Mouse (Mus musculus) gastrocnemius, adult 2 months (tissue): Measurements from ENCODE around the gene Adgrv1. TPM values are rescaled to one million over a fixed set of nuclear protein-coding genes. Genes with fewer than 3 reads are reported as not detected.

ENCODE experiments used
- DNase-seq: peaks from one replicate; pipeline ENCODE4 v3.0.0; 2022
- H3K27ac ChIP-seq: fragments of 200-600 bp; 2 replicates; pipeline ENCODE4 v1.8.1; 2022; ENCODE audit warnings: mild to moderate bottlenecking
- H3K4me3 ChIP-seq: fragments of 200-600 bp; 2 replicates; pipeline ENCODE4 v1.8.1; 2022; ENCODE audit warnings: mild to moderate bottlenecking, moderate library complexity
- CTCF ChIP-seq: fragments of 200-600 bp; IDR thresholded peaks from 2 replicates; pipeline ENCODE4 v1.8.1; 2022; ENCODE audit warnings: antibody characterized with exemption, mild to moderate bottlenecking, moderate library complexity
- intact Hi-C: fragments of 180-260 bp; cut with DNase I; formaldehyde crosslinking; loops from one replicate; pipeline ENCODE4 v1.15.1; 2025
- total RNA-seq, 2 experiments: library from RNA; stranded (reverse); gene quantifications; 2 replicates each; pipeline ENCODE4 v1.2.3; 2021

Adgrv1 gene
- total RNA-seq, 2 experiments from 2014 or later, result not detected

GRCm38 (mm10) chr13:81370196-81370595, 262.8 kb downstream of the Adgrv1 start:
- DNase-seq, result no peak
- Histone ChIP-seq H3K27ac (no peak overlapping the region), H3K4me3 (no peak overlapping the region)
- no peak for TF ChIP-seq CTCF
- intact Hi-C loops, result loop anchor here (1.0 kb wide), 1 partner anchor 508 kb away; no protein-coding TSS in a partner anchor

- Histone ChIP-seq H3K27ac (no peak overlapping the region), H3K4me3 (no peak overlapping the region)
- peak; percentile 81 for TF ChIP-seq CTCF
- no peak for DNase-seq
- intact Hi-C loops, result loop anchor here (5.0 kb wide), 2 partner anchors 212 to 487 kb away; partner anchors contain the start of gene Arrdc3
Observed at GRCm38 (mm10) chr13:81369564-81369963, 263.4 kb downstream of the Adgrv1 start.

DNA sequence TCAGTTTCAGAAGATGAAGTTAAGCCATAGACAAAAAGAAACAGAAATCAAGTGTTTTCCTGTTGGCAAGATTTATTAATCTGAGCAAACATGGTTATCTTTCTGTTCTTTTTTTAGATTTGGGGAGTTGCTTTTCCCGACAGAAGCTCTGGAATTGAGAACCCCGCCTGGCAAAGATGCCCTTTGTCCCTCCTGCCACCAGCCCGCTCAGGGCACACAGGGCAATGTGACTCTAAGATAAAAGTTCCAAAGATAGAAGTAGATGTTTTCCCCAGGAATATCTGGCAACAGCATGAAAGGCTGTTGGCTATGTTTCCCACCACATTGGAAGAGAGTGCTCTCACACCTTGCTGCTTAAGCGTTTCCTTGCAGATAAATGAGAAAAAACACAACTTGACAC, 264.0 kb downstream of the Adgrv1 start:
- no peak for TF ChIP-seq CTCF
- Histone ChIP-seq H3K4me3 (no peak overlapping the region), H3K27ac (no peak overlapping the region)
- no peak for DNase-seq
- intact Hi-C loops, result loop anchor here (5.0 kb wide), 2 partner anchors 212 to 487 kb away; partner anchors contain the start of gene Arrdc3

- no peak for TF ChIP-seq CTCF
- H3K4me3 ChIP-seq, result no peak overlapping the region
- intact Hi-C loops, result loop anchor here (5.0 kb wide), 2 partner anchors 211 to 486 kb away; partner anchors contain the start of gene Arrdc3
- DNase-seq, result no peak
- no peak overlapping the region for H3K27ac ChIP-seq
Observed at GRCm38 (mm10) chr13:81367681-81368376, 265.1 kb downstream of the Adgrv1 start.

DNA sequence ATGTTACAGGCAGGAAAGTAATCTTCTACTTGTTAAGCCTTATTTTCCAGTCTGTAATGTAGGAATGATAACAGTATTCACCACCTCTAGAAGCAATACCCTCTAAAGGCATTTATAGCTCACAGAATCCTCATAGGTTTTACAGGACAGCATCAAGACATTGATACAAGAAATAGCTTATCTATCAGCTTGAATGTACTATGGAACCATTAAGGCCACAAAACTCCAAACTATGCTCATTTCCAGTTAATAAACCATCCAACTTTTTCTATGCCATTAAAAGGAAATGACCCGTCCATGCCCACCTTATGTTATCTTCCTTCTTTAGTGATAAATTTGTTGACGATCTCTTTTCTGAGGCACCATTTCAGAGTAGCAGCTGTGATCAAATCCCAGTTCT, 272.6 kb downstream of the Adgrv1 start:
- TF ChIP-seq CTCF, result no peak
- intact Hi-C loops, result no loop called here

GRCm38 (mm10) chr13:81358766-81359165, 274.2 kb downstream of the Adgrv1 start:
- H3K27ac ChIP-seq, result peak overlapping the region; percentile 46
- DNase-seq, result no peak
- TF ChIP-seq CTCF, result no peak
- no peak overlapping the region for H3K4me3 ChIP-seq
- intact Hi-C loops, result no loop called here

More for the DNA sequence above, 272.6 kb downstream of the Adgrv1 start:
- DNase-seq, result no peak
- Histone ChIP-seq H3K4me3 (no peak overlapping the region), H3K27ac (no peak overlapping the region)

DNA sequence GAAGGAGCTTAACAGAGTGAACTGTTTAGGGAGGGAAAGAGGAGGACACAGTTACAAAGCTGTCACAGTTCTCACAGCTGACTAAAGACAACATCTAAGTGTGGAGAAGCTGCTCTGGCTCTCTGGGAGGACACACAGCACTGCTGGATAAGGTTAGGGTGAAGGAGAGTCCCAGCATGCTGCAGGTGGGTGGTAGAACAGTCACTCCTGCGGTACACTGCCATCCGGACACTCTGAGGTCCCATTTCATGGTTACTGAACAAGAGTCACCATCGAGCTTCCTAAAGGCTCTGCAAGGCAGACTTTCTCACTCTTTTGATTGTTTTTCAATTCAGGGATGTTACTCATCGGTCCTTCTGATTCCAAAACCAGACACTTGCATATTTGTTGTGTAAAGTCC, 274.6 kb downstream of the Adgrv1 start:
- no peak for TF ChIP-seq CTCF
- no peak for DNase-seq
- H3K27ac ChIP-seq, result peak overlapping the region; percentile 46
- intact Hi-C loops, result no loop called here
- H3K4me3 ChIP-seq, result no peak overlapping the region

DNA sequence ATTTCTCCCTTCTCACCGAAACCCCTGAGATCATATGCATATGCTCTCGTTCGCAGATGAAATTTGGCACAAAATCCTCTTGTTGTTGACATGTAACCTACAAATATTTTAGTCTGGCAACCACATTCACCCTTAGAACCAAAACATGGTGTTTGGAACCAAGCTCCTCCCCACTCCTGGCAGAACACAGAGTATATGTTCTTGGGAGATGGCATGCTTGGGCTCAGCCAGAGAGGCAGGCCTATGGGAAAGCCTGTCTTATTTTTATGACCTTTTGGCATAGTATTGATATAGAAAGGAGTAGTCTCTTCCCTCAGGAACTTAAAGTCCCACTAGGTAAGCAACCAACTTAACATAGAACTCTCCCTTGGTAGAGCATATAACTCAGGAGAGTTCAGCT, 275.7 kb downstream of the Adgrv1 start:
- DNase-seq, result no peak
- intact Hi-C loops, result no loop called here
- Histone ChIP-seq H3K4me3 (no peak overlapping the region), H3K27ac (no peak overlapping the region)
- no peak for TF ChIP-seq CTCF

DNA sequence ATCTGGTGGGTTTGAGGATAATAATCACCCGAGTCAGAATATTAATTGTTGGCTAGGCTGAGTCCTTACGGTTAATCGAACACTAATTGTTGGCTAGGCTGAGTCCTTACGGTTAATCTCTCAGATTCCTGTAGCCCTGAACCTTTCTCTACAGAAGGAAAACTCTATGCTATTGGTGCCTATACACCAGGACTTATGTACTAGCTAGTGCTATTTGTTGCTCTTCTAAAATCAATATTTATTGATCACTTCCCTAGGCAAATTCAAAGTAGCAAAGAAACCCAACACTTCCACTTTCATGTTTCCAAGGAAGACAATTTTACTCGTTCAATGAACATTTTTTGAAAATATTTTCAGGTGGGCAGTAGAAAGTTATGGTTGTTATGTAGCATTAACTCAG, 278.4 kb downstream of the Adgrv1 start:
- Histone ChIP-seq H3K4me3 (no peak overlapping the region), H3K27ac (no peak overlapping the region)
- no peak for TF ChIP-seq CTCF
- intact Hi-C loops, result no loop called here
- no peak for DNase-seq

DNA sequence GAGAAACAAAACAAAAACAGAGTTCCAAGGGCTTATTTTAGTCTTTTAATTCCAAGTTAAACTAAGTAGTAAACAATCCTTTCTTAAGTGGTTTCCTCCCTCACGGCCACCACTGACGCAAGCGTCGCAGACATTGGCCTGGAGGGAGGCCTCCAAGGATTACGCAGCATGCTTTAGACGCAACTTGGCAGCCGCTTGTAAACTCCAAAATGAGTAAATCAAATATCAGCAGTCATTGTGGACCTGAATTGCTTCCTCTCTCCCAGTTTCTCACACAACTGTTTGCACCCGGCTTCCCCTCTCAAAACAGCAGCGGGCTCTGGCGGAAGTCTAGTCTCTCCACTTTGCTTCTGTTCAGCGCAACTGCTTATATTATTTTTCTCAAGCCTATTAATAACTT, 280.7 kb downstream of the Adgrv1 start:
- intact Hi-C loops, result no loop called here
- Histone ChIP-seq H3K4me3 (peak overlapping the region; percentile 55), H3K27ac (peak overlapping the region; percentile 74)
- no peak for TF ChIP-seq CTCF
- peak; percentile 51 for DNase-seq

DNA sequence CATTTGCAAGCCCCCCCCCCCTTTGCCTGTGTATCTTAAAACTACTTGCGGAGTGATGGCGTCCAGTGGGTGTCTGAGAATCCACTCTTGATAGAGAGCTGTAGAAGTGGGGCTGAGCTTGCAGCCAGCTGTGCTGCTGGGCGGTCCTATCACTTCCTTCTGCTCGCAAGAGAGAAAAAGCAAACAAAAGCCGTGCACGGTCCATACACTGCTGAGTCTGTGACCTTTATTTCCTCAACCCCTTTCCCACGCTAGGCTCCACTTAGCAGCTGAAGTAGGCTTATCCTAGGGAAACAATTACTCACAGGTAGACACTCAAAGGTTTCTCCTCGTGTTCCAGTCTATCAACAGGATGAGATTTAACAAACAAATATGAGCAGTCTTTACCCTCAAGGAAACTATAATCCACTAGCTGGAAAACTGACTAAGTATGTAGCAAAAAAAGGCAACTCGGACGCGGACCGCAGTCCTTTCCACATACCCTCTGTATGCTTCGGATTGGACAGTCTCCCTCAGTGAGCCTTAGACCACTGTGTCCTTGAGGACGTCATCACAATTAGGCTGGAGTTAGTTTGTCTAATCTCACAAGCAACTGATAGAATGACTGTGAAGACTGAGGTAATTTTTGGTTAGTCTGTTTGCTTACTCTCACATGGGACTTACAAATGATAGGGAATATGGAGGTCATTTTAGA, 281.3 kb downstream of the Adgrv1 start:
- H3K27ac ChIP-seq, result peak overlapping the region; percentile 74
- TF ChIP-seq CTCF, result no peak
- H3K4me3 ChIP-seq, result peak overlapping the region; percentile 55
- peak; percentile 23 for DNase-seq
- intact Hi-C loops, result no loop called here

- TF ChIP-seq CTCF, result no peak
- DNase-seq, result no peak
- H3K4me3 ChIP-seq, result no peak overlapping the region
- intact Hi-C loops, result no loop called here
- no peak overlapping the region for H3K27ac ChIP-seq
Observed at GRCm38 (mm10) chr13:81347261-81347980, 285.5 kb downstream of the Adgrv1 start.
